Mouse (Mus musculus) thymus, postnatal 25 days (tissue): ENCODE data around the gene Bmp6.

Experiments
- DNase-seq: peaks from one replicate; pipeline ENCODE4 v3.0.0; 2022

Bmp6 gene

GRCm38 (mm10) chr13:38522056-38522654 is 177.2 kb downstream of the Bmp6 start:
- DNase-seq = no peak

GRCm38 (mm10) chr13:38523231-38523630 is 178.3 kb downstream of the Bmp6 start:
- DNase-seq = no peak

GRCm38 (mm10) chr13:38525261-38525660 is 180.4 kb downstream of the Bmp6 start:
- no peak for DNase-seq

GRCm38 (mm10) chr13:38526116-38526515 is 181.2 kb downstream of the Bmp6 start:
- DNase-seq = no peak

- no peak for DNase-seq
Measured at GRCm38 (mm10) chr13:38527041-38527796, 182.3 kb downstream of the Bmp6 start.

- DNase-seq = peak; percentile 97
Measured at GRCm38 (mm10) chr13:38527797-38528650, 183.1 kb downstream of the Bmp6 start.

- DNase-seq = no peak
Measured at GRCm38 (mm10) chr13:38528687-38529294, 183.9 kb downstream of the Bmp6 start, which contains the start of gene Txndc5. TSS of gene Txndc5 (minus strand) at chr13:38528824.

GRCm38 (mm10) chr13:38529576-38529975 is 184.7 kb downstream of the Bmp6 start:
- DNase-seq = no peak

- no peak for DNase-seq
Measured at GRCm38 (mm10) chr13:38531498-38531897, 186.6 kb downstream of the Bmp6 start.

GRCm38 (mm10) chr13:38533461-38533860 is 188.6 kb downstream of the Bmp6 start:
- no peak for DNase-seq

- no peak for DNase-seq
Measured at GRCm38 (mm10) chr13:38534016-38534415, 189.1 kb downstream of the Bmp6 start.

- no peak for DNase-seq
Measured at GRCm38 (mm10) chr13:38534731-38535130, 189.8 kb downstream of the Bmp6 start.

GRCm38 (mm10) chr13:38537521-38537920 is 192.6 kb downstream of the Bmp6 start:
- DNase-seq = no peak

GRCm38 (mm10) chr13:38539192-38539900 is 194.4 kb downstream of the Bmp6 start:
- no peak for DNase-seq

GRCm38 (mm10) chr13:38543455-38544125 is 198.7 kb downstream of the Bmp6 start:
- DNase-seq = no peak

- no peak for DNase-seq
Measured at GRCm38 (mm10) chr13:38544769-38545445, 200.0 kb downstream of the Bmp6 start.

GRCm38 (mm10) chr13:38545460-38545859 is 200.6 kb downstream of the Bmp6 start:
- no peak for DNase-seq

GRCm38 (mm10) chr13:38546754-38547153 is 201.8 kb downstream of the Bmp6 start:
- DNase-seq = no peak

GRCm38 (mm10) chr13:38547717-38548116 is 202.8 kb downstream of the Bmp6 start:
- DNase-seq = no peak

- DNase-seq = no peak
Measured at GRCm38 (mm10) chr13:38548681-38549080, 203.8 kb downstream of the Bmp6 start.
